9 mouse cellular contexts compared by ENCODE assay signal in genomic region chr2:25292856-25293255, GRCm38 (mm10). TPM values are rescaled to one million over a fixed set of nuclear protein-coding genes. Genes with fewer than 3 reads are reported as not detected.
DNase-seq lines count a peak whose midpoint lies in the region; ATAC-seq and TF ChIP-seq lines count a peak whose summit lies in the region.
"Had no signal": no experiment of that assay in that cellular context is flagged by ENCODE, and none has a peak within 500 bp of the region (broad histone marks: within the 10 kb centered on the region; RNA-seq: fewer than 3 reads in every experiment).

No protein-coding gene starts in this region.

- H3K4me3 ChIP-seq in midbrain, embryonic 10.5 days = no peak overlapping the region
- H3K4me3 ChIP-seq in midbrain, embryonic 16.5 days (ENCODE audit: low read depth, low read length) = no peak overlapping the region
- H3K4me3 ChIP-seq in midbrain, postnatal 0 days (ENCODE audit: low read depth, low read length) = no peak overlapping the region

- peak; percentile 84 for TF ChIP-seq CTCF in midbrain, postnatal 0 days (IDR thresholded peaks at IDR 0.05)

- H3K4me2 ChIP-seq in midbrain, embryonic 16.5 days (ENCODE audit: low read length) = no peak overlapping the region
- H3K4me2 ChIP-seq in midbrain, postnatal 0 days (ENCODE audit: low read depth, low read length, poor library complexity, severe bottlenecking) = no peak overlapping the region

- no peak for ATAC-seq in midbrain, embryonic 16.5 days
- no peak for ATAC-seq in midbrain, postnatal 0 days (ENCODE audit: low FRiP score)

- no peak overlapping the region for H3K9ac ChIP-seq in midbrain, embryonic 16.5 days (ENCODE audit: low read depth, low read length)
- no peak overlapping the region for H3K9ac ChIP-seq in midbrain, postnatal 0 days (replicated peaks; ENCODE audit: low read length, poor library complexity, severe bottlenecking)

- peak; percentile 83 for DNase-seq in midbrain, embryonic 10.5 days (ENCODE audit: low spot score)
- peak; percentile 71 to 82 for DNase-seq in adrenal gland, adult 18-20 months (ENCODE audit: low spot score in 2 of 2)
- DNase-seq in embryo, embryonic 11.5 days (ENCODE audit: low read depth, low spot score) = peak; percentile 53
- peak; percentile 86 to 90 for DNase-seq in heart, postnatal 14 days
- DNase-seq in left cerebral cortex, postnatal 4 days = peak; percentile 87
- DNase-seq in midbrain, postnatal 0 days (ENCODE audit: low spot score) = peak; percentile 62
- peak; percentile 58 for DNase-seq in thymus, postnatal 0 days (ENCODE audit: low spot score)

- no peak overlapping the region for H3K27ac ChIP-seq in midbrain, embryonic 10.5 days (replicated peaks)
- H3K27ac ChIP-seq in midbrain, embryonic 16.5 days (ENCODE audit: low read length) = no peak overlapping the region
- no peak overlapping the region for H3K27ac ChIP-seq in midbrain, postnatal 0 days (ENCODE audit: low read depth, low read length)

- H3K4me1 ChIP-seq in midbrain, embryonic 10.5 days = peaks cover 28% of the 10 kb centered on the region
- peaks cover 23% of the 10 kb centered on the region for H3K4me1 ChIP-seq in midbrain, embryonic 16.5 days (ENCODE audit: control insufficient read depth, insufficient read depth, low read length)
- H3K4me1 ChIP-seq in midbrain, postnatal 0 days (ENCODE audit: insufficient read depth, low read length) = peaks cover 11% of the 10 kb centered on the region; the same call in 1 of the 2 replicates

- WGBS in midbrain, embryonic 10.5 days = 0% methylated on average over 1 of the region's 1 CpGs
- 0% methylated on average over 1 of the region's 1 CpGs for WGBS in midbrain, embryonic 16.5 days
- WGBS in midbrain, postnatal 0 days = 0% methylated on average over 1 of the region's 1 CpGs

- no peaks in the 10 kb centered on the region for H3K9me3 ChIP-seq in midbrain, embryonic 10.5 days (replicated peaks)
- H3K9me3 ChIP-seq in midbrain, embryonic 16.5 days (replicated peaks; ENCODE audit: control insufficient read depth, low read length, poor library complexity, severe bottlenecking) = no peaks in the 10 kb centered on the region
- H3K9me3 ChIP-seq in midbrain, postnatal 0 days (ENCODE audit: low read length) = no peaks in the 10 kb centered on the region

- peaks cover 100% of the 10 kb centered on the region for H3K27me3 ChIP-seq in midbrain, embryonic 10.5 days (ENCODE audit: low read depth, poor library complexity, severe bottlenecking)
- peaks cover 62% of the 10 kb centered on the region for H3K27me3 ChIP-seq in midbrain, embryonic 16.5 days (ENCODE audit: control insufficient read depth, insufficient read depth, low read depth, low read length)
- peaks cover 45% of the 10 kb centered on the region for H3K27me3 ChIP-seq in midbrain, postnatal 0 days (ENCODE audit: insufficient read depth, low read length)

- intact Hi-C loops in heart, postnatal 14 days (cut with DNase I) = loop anchor here (2.0 kb wide), 1 partner anchor 64 kb away; no protein-coding TSS in a partner anchor
- intact Hi-C loops in left cerebral cortex, postnatal 4 days (cut with DNase I) = no loop called here

- no peaks in the 10 kb centered on the region for H3K36me3 ChIP-seq in midbrain, embryonic 10.5 days
- peaks cover 30% of the 10 kb centered on the region for H3K36me3 ChIP-seq in midbrain, embryonic 16.5 days (ENCODE audit: control insufficient read depth, insufficient read depth, low read length)
- peaks cover 45% of the 10 kb centered on the region for H3K36me3 ChIP-seq in midbrain, postnatal 0 days (ENCODE audit: insufficient read depth, low read length)

RNA-seq across cellular contexts. Expression of gene Lrrc26, which starts 3.1 kb away (rescaled TPM):
- polyA plus RNA-seq in midbrain, embryonic 10.5 days (2016; fragmentation: Nextera tagmentation; extraction: Ambion mirVana) = not detected in 2 replicates
- polyA plus RNA-seq in midbrain, embryonic 16.5 days (2015; fragmentation: Nextera tagmentation; extraction: Ambion mirVana) = not detected in 2 replicates
- total RNA-seq in adrenal gland, adult 18-20 months (2021) = not detected
- under 1 TPM in 1 of 2 experiments, not detected in 1; 0.55 TPM for total RNA-seq in heart, postnatal 14 days (2021)
- total RNA-seq in left cerebral cortex, postnatal 4 days (2021) = not detected
- not detected in 2 replicates for total RNA-seq in midbrain, postnatal 0 days (2014; rRNA removed)
- 0.23 and 0.26 TPM in 2 replicates for polyA plus RNA-seq in midbrain, postnatal 0 days (2015; fragmentation: Nextera tagmentation; extraction: Ambion mirVana)
- 1.4 and 3.6 TPM in 2 replicates for polyA plus RNA-seq in thymus, postnatal 0 days (2015; fragmentation: Nextera tagmentation; extraction: Ambion mirVana)
- polyA plus RNA-seq: frontal cortex, adult 2 months had no signal

RNA-seq across cellular contexts. Expression of gene Tmem210, which starts 4.9 kb away (rescaled TPM):
- not detected in 2 replicates for polyA plus RNA-seq in midbrain, embryonic 10.5 days (2016; fragmentation: Nextera tagmentation; extraction: Ambion mirVana)
- polyA plus RNA-seq in midbrain, embryonic 16.5 days (2015; fragmentation: Nextera tagmentation; extraction: Ambion mirVana) = not detected in 2 replicates
- total RNA-seq in adrenal gland, adult 18-20 months (2021) = not detected
- not detected for total RNA-seq in heart, postnatal 14 days (2021)
- total RNA-seq in left cerebral cortex, postnatal 4 days (2021) = not detected
- not detected in 2 replicates for total RNA-seq in midbrain, postnatal 0 days (2014; rRNA removed)
- polyA plus RNA-seq in midbrain, postnatal 0 days (2015; fragmentation: Nextera tagmentation; extraction: Ambion mirVana) = not detected in 2 replicates
- polyA plus RNA-seq in thymus, postnatal 0 days (2015; fragmentation: Nextera tagmentation; extraction: Ambion mirVana) = not detected in 2 replicates
- polyA plus RNA-seq: frontal cortex, adult 2 months had no signal

RNA-seq across cellular contexts. Expression of gene Anapc2, which starts 20.6 kb away (rescaled TPM):
- 141 and 153 TPM in 2 replicates for polyA plus RNA-seq in midbrain, embryonic 10.5 days (2016; fragmentation: Nextera tagmentation; extraction: Ambion mirVana)
- 141 and 144 TPM in 2 replicates for polyA plus RNA-seq in midbrain, embryonic 16.5 days (2015; fragmentation: Nextera tagmentation; extraction: Ambion mirVana)
- 10 to 100 TPM; 75.5 to 82.4 TPM for total RNA-seq in adrenal gland, adult 18-20 months (2021)
- total RNA-seq in heart, postnatal 14 days (2021) = 10 to 100 TPM; 44.0 to 44.1 TPM
- total RNA-seq in left cerebral cortex, postnatal 4 days (2021) = 100 to 1,000 TPM; 108 to 121 TPM
- 35.0 and 39.3 TPM in 2 replicates for total RNA-seq in midbrain, postnatal 0 days (2014; rRNA removed)
- 103 and 107 TPM in 2 replicates for polyA plus RNA-seq in midbrain, postnatal 0 days (2015; fragmentation: Nextera tagmentation; extraction: Ambion mirVana)
- 71.5 and 80.6 TPM in 2 replicates for polyA plus RNA-seq in thymus, postnatal 0 days (2015; fragmentation: Nextera tagmentation; extraction: Ambion mirVana)

RNA-seq across cellular contexts. Expression of gene Ssna1, which starts 20.6 kb away (rescaled TPM):
- polyA plus RNA-seq in midbrain, embryonic 10.5 days (2016; fragmentation: Nextera tagmentation; extraction: Ambion mirVana) = 243 and 252 TPM in 2 replicates
- polyA plus RNA-seq in midbrain, embryonic 16.5 days (2015; fragmentation: Nextera tagmentation; extraction: Ambion mirVana) = 172 and 175 TPM in 2 replicates
- 10 to 100 TPM; 37.2 to 40.1 TPM for total RNA-seq in adrenal gland, adult 18-20 months (2021)
- total RNA-seq in heart, postnatal 14 days (2021) = 10 to 100 TPM; 38.3 to 46.9 TPM
- 10 to 100 TPM; 72.3 to 75.7 TPM for total RNA-seq in left cerebral cortex, postnatal 4 days (2021)
- 71.7 and 83.9 TPM in 2 replicates for total RNA-seq in midbrain, postnatal 0 days (2014; rRNA removed)
- 158 and 172 TPM in 2 replicates for polyA plus RNA-seq in midbrain, postnatal 0 days (2015; fragmentation: Nextera tagmentation; extraction: Ambion mirVana)
- polyA plus RNA-seq in thymus, postnatal 0 days (2015; fragmentation: Nextera tagmentation; extraction: Ambion mirVana) = 322 and 323 TPM in 2 replicates

RNA-seq across cellular contexts. Expression of gene Grin1, which starts 26.1 kb away (rescaled TPM):
- 1.5 and 1.8 TPM in 2 replicates for polyA plus RNA-seq in midbrain, embryonic 10.5 days (2016; fragmentation: Nextera tagmentation; extraction: Ambion mirVana)
- 44.0 and 52.7 TPM in 2 replicates for polyA plus RNA-seq in midbrain, embryonic 16.5 days (2015; fragmentation: Nextera tagmentation; extraction: Ambion mirVana)
- total RNA-seq in adrenal gland, adult 18-20 months (2021) = 10 to 100 TPM; 10.0 to 10.5 TPM
- not detected for total RNA-seq in heart, postnatal 14 days (2021)
- total RNA-seq in left cerebral cortex, postnatal 4 days (2021) = 100 to 1,000 TPM; 163 to 186 TPM
- total RNA-seq in midbrain, postnatal 0 days (2014; rRNA removed) = 120 and 146 TPM in 2 replicates
- 71.5 and 72.3 TPM in 2 replicates for polyA plus RNA-seq in midbrain, postnatal 0 days (2015; fragmentation: Nextera tagmentation; extraction: Ambion mirVana)
- 0.12 and 0.21 TPM in 2 replicates for polyA plus RNA-seq in thymus, postnatal 0 days (2015; fragmentation: Nextera tagmentation; extraction: Ambion mirVana)
